In the genomic region with DNA sequence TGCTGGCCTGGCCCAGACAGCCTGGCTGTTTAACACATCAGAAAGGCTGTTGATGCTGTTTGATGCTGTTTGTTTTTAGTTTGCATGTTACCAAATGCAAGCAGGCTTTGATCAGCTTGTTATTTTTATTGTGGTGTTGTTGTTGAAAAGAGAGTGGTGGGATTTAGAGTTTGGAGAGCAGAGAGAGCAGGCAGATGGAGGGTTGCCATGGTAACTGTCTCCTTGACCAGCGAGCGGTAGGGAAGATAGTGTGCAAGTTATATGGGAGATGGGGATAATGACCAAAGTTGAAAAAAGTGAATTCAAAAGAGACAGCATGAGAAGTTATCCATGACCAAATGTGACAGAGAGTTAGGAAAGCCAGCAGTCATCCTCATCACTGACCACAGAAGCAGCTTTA, we compare ENCODE assay signal across 23 mouse cellular contexts.
"Had no signal": no experiment of that assay in that cellular context is flagged by ENCODE, and none has a peak within 500 bp of the region (broad histone marks: within the 10 kb centered on the region; RNA-seq: fewer than 3 reads in every experiment).

No protein-coding gene starts in this region.

- H3K4me3 ChIP-seq: layer of hippocampus, adult 2 months; limb, embryonic 10.5 days; limb, embryonic 13.5 days; liver, embryonic 12.5 days; liver, embryonic 15.5 days; lung, embryonic 15.5 days; megakaryocyte, embryonic 14.5 days; myocyte; neural tube, embryonic 13.5 days; stomach, embryonic 15.5 days had no signal

- H3K4me1 ChIP-seq: limb, embryonic 10.5 days; limb, embryonic 13.5 days; liver, embryonic 12.5 days; liver, embryonic 15.5 days; lung, embryonic 15.5 days; megakaryocyte, embryonic 14.5 days; neural tube, embryonic 13.5 days; stomach, embryonic 15.5 days had no signal

- H3K36me3 ChIP-seq: limb, embryonic 10.5 days; limb, embryonic 13.5 days; liver, embryonic 12.5 days; liver, embryonic 15.5 days; lung, embryonic 15.5 days; neural tube, embryonic 13.5 days; stomach, embryonic 15.5 days had no signal

- H3K27ac ChIP-seq: kidney, postnatal 0 days; layer of hippocampus, adult 2 months; limb, embryonic 10.5 days; limb, embryonic 13.5 days; liver, embryonic 12.5 days; liver, embryonic 15.5 days; lung, embryonic 15.5 days; neural tube, embryonic 13.5 days; stomach, embryonic 15.5 days had no signal

- DNase-seq: kidney, adult 2 months; kidney, postnatal 25 days; layer of hippocampus, adult 9-11 months; liver; lung, adult 18-20 months; lung, postnatal 10 days; lung, postnatal 36 days; retina, postnatal 1 day; right cerebral cortex, postnatal 25 days; spleen, adult 18-20 months; thymus, postnatal 25 days had no signal

- H3K9me3 ChIP-seq: limb, embryonic 10.5 days; limb, embryonic 13.5 days; liver, embryonic 12.5 days; liver, embryonic 15.5 days; lung, embryonic 15.5 days; megakaryocyte, embryonic 14.5 days; neural tube, embryonic 13.5 days; stomach, embryonic 15.5 days had no signal

- H3K9ac ChIP-seq: limb, embryonic 13.5 days; liver, embryonic 12.5 days; liver, embryonic 15.5 days; lung, embryonic 15.5 days; neural tube, embryonic 13.5 days; stomach, embryonic 15.5 days had no signal

- ATAC-seq: liver, embryonic 12.5 days had no signal

- H3K4me2 ChIP-seq: limb, embryonic 13.5 days; liver, embryonic 12.5 days; liver, embryonic 15.5 days; lung, embryonic 15.5 days; midbrain, embryonic 11.5 days; neural tube, embryonic 13.5 days; stomach, embryonic 15.5 days had no signal

- H3K27me3 ChIP-seq: limb, embryonic 13.5 days; liver, embryonic 12.5 days; liver, embryonic 15.5 days; lung, embryonic 15.5 days; megakaryocyte, embryonic 14.5 days; neural tube, embryonic 13.5 days; stomach, embryonic 15.5 days had no signal
